Mouse (Mus musculus) heart, adult 2 months (tissue): ENCODE results near the gene Ntpcr.

Source experiments
- CTCF ChIP-seq: fragments of 200-600 bp; IDR thresholded peaks from 2 replicates; pipeline ENCODE4 v1.8.1; 2022; ENCODE audit warnings: antibody characterized with exemption, mild to moderate bottlenecking, moderate library complexity
- EP300 ChIP-seq: fragments of 200-500 bp; IDR thresholded peaks from 2 replicates; pipeline ENCODE4 v1.6.1; 2011; ENCODE audit warnings: low read depth, low read length, control low read depth; ENCODE audit not compliant: insufficient read depth
- POLR2A ChIP-seq: fragments of 200-500 bp; IDR thresholded peaks from 2 replicates; pipeline ENCODE4 v1.6.1; 2011; ENCODE audit warnings: mild to moderate bottlenecking, low read depth, low read length, control low read depth; ENCODE audit not compliant: insufficient read depth

- TF ChIP-seq POLR2A = no peak
- TF ChIP-seq EP300 = no peak
- TF ChIP-seq CTCF = no peak
Measured at GRCm38 (mm10) chr8:125716211-125716610, 13.6 kb upstream of the Ntpcr start.
